Mouse (Mus musculus): ENCODE data around the gene Rbpms2. TPM values are rescaled to one million over a fixed set of nuclear protein-coding genes. Genes with fewer than 3 reads are reported as not detected.

Gene Rbpms2
- polyA plus RNA-seq, 1 experiment from 2014 or later, result 2.0 TPM

- no peak for DNase-seq (ENCODE audit: low spot score)
These were observed 63.6 kb downstream of the Rbpms2 start for GRCm38 (mm10) chr9:65692959-65693603.

DNA sequence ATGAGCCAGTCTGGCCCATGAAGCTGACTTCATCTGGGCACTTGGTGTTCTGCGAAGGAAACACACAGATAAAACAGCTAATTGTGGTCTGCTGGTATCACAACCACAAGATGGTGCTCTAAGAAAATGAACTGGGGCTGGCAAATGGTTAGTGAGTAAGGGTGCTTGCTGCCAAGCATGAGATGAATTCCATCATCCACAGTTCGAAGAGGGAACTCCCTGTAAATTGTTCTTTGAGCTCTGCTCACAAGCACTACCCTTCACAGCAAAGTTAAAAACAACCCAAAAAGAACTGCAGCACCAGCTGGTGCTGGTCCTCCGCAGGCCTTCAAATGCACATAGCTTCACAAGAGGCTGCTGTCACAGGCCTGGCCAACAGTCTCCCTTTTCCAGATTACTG is 66.2 kb downstream of the Rbpms2 start:
- DNase-seq (ENCODE audit: low spot score), result no peak

DNA sequence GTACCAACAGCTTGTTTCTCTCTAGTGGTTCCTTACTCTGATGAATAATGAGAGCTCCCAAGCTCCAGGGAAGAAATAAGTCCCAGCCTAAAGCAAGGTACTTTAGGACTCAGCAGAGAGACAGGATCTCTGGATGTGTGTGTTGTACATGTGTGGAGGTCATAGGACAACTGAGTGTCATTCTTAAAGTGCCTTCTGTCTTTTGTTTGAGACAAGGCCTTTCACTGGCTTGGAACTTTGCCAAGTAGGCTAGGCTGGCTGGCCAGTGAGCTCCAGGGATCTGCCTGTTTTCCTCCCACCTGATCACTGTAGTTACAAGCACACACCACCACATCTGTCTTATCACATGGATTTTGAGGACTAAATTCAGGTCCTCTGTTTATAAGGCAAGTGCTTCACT is 66.9 kb downstream of the Rbpms2 start:
- no peak for DNase-seq (ENCODE audit: low spot score)

DNA sequence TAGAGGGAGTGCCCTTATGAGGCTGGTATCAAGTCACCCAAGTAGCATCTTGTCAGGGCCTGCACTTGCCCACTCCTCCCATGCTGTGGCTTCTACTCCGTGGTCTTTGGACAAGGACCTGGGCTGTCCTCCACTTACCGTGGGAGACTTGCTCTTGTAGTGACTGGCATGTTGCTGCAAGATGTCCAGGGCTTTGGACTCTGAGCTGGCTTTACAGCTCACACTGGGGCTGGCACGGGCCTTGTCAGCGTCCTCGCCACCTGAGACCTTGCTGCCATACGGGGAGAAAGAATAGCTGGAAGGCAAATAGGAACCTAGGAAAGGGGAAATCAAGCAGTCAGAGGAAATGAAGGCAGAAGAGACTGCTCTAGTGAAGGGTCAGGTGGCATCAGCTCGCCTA is 67.9 kb downstream of the Rbpms2 start:
- DNase-seq (ENCODE audit: low spot score), result no peak

DNA sequence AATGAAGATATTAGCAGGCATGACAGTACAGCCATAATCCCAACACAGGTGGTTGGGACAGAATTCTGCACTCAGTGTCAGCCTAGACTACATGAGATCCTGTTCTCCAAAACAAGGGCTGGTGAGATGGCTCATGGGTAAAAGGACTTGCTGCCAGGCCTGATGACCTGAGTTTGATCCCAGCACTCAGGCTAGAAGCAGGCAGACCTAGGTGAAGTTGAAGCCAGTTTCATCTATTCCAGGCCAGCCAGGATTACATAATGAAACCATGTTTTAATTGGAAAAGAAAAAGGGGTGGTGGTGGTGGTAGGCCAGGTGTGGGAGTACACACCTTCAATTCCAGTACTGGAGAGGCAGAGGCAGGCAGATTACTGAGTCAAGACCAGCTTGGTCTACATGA is 68.5 kb downstream of the Rbpms2 start:
- no peak for DNase-seq (ENCODE audit: low spot score)

DNA sequence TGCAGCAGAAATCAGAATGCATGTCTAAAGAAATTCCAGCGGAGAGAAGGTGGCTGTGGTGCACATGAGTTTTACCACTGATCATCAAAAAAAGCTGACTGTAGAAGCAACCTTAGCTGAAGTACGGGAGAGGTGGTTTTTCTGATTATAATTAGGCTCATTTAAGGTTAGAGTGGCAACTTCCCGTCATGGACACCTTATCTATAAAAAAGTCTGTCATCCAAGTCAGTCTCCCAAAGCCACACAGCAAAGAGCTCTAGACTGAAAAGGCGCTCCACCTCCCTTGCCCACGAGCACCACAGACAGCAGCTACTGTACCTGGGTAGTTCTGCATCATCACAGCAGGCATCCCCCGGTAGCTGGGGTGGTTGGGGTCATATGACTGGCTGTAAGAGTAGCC is 71.1 kb downstream of the Rbpms2 start:
- DNase-seq (ENCODE audit: low spot score), result no peak

DNA sequence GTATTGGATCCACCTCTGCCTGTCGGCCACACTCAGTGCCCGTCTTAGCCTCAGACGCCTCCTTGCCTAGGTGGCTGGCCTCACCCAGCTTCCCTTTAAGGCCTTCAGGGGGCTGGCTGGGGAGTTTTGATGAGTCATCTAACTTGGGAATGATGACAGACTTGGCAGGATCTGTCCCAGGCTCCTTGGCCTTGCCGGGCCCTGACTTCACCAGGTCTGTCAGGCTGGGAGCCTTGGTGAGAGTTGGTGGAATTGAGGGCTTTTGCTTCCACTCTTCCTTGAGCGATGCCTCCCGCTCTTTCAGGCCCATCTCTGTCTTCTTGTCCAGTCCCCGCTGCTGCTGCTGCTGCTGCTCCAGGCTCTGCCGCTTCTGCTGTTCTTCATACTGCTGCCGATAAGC is 72.8 kb downstream of the Rbpms2 start:
- DNase-seq (ENCODE audit: low spot score), result no peak

GRCm38 (mm10) chr9:65703241-65703640 is 73.8 kb downstream of the Rbpms2 start:
- no peak for DNase-seq (ENCODE audit: low spot score)

DNA sequence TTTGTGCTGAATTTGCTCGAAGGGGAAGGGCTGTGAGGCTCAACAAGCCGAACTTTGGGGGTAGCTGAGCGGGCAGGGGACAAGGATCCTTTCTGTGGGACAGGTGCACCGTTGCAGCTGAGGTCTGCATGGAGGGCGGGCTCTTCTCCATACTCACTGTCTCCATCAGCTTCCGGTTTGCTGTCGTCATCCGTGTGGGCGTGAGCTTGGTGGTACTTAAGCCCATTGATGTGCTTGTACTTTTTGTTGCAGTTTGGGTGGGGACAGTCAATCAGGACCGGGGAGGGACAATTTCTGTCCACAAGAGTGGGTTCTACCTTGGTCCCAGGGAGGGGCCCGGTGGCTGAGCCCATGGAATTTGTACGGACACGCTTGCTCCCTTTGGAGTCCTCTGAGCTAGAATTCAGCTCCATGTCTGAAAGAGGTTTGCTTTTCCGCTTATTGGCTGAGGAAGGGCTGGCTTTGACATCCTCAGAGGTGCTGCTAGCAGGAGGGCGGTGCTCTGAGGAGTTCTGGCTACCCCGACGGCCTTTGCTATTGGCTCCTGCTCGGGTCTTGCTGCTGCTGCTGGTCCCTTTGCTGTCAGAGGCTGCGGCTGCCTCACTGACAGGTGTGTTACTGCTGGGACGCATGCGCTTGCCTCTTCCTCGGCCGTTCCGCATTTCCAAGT is 74.6 kb downstream of the Rbpms2 start:
- DNase-seq (ENCODE audit: low spot score), result no peak

Other genes starting within 250 kb of the Rbpms2 start
- gene Kbtbd13, start 238.0 kb upstream of the Rbpms2 start, polyA plus RNA-seq (2015; fragmentation: Nextera tagmentation; extraction: Ambion mirVana), result 0.37 and 0.55 TPM in 2 replicates
- 2.0 and 2.2 TPM in 2 replicates for gene Rasl12, start 231.1 kb upstream of the Rbpms2 start, polyA plus RNA-seq (2015; fragmentation: Nextera tagmentation; extraction: Ambion mirVana)
- gene Slc51b, start 206.7 kb upstream of the Rbpms2 start, polyA plus RNA-seq (2015; fragmentation: Nextera tagmentation; extraction: Ambion mirVana), result 0.21 TPM in 1 of 2 replicates, not detected in the other
- gene Mtfmt, start 193.9 kb upstream of the Rbpms2 start, polyA plus RNA-seq (2015; fragmentation: Nextera tagmentation; extraction: Ambion mirVana), result 19.5 and 23.5 TPM in 2 replicates
- 105 and 115 TPM in 2 replicates for gene Spg21, start 168.7 kb upstream of the Rbpms2 start, polyA plus RNA-seq (2015; fragmentation: Nextera tagmentation; extraction: Ambion mirVana)
- 0.12 TPM in 2 replicates for gene Ankdd1a, start 109.5 kb upstream of the Rbpms2 start, polyA plus RNA-seq (2015; fragmentation: Nextera tagmentation; extraction: Ambion mirVana)
- 12.2 and 14.9 TPM in 2 replicates for gene Plekho2, start 49.6 kb upstream of the Rbpms2 start, polyA plus RNA-seq (2015; fragmentation: Nextera tagmentation; extraction: Ambion mirVana)
- 14.4 and 17.4 TPM in 2 replicates for gene Pif1, start 42.5 kb upstream of the Rbpms2 start, polyA plus RNA-seq (2015; fragmentation: Nextera tagmentation; extraction: Ambion mirVana)
- gene Oaz2, start 38.4 kb downstream of the Rbpms2 start, polyA plus RNA-seq (2015; fragmentation: Nextera tagmentation; extraction: Ambion mirVana), result 113 and 118 TPM in 2 replicates
- 1.6 and 2.0 TPM in 2 replicates for gene Zfp609, start 197.9 kb downstream of the Rbpms2 start, polyA plus RNA-seq (2015; fragmentation: Nextera tagmentation; extraction: Ambion mirVana)